Mouse (Mus musculus) splenic B cell, adult 2 months (primary cell): ENCODE results near the gene Ano6.
A peak's percentile ranks its signal among the peaks of the same experiment; 100 is the strongest.

Experiments
- DNase-seq: peaks from one replicate; pipeline ENCODE4 v3.0.0-alpha.2; 2011; ENCODE audit warnings: low read depth, low spot score
- H3K27me3 ChIP-seq: 2 replicates; pipeline ENCODE4 v1.6.1; 2012; ENCODE audit warnings: mild to moderate bottlenecking, low read length, moderate library complexity, mixed read lengths; ENCODE audit not compliant: control insufficient read depth, poor library complexity, insufficient read depth, severe bottlenecking
- H3K36me3 ChIP-seq: 2 replicates; pipeline ENCODE4 v1.6.1; 2012; ENCODE audit warnings: mild to moderate bottlenecking, low read length, moderate library complexity, mixed read lengths; ENCODE audit not compliant: control insufficient read depth, poor library complexity, insufficient read depth, severe bottlenecking

The Ano6 gene

GRCm38 (mm10) chr15:95790529-95791071, at the start of gene Ano6:
Gene Ano6 (plus strand): TSS chr15:95790843.
- peak; percentile 95 for DNase-seq
- no peaks in the 10 kb centered on the region for H3K36me3 ChIP-seq
- H3K27me3 ChIP-seq = no peaks in the 10 kb centered on the region

GRCm38 (mm10) chr15:95742955-95743354, 47.7 kb upstream of the Ano6 start:
- H3K27me3 ChIP-seq = no peaks in the 10 kb centered on the region
- H3K36me3 ChIP-seq = no peaks in the 10 kb centered on the region
- DNase-seq = no peak

DNA sequence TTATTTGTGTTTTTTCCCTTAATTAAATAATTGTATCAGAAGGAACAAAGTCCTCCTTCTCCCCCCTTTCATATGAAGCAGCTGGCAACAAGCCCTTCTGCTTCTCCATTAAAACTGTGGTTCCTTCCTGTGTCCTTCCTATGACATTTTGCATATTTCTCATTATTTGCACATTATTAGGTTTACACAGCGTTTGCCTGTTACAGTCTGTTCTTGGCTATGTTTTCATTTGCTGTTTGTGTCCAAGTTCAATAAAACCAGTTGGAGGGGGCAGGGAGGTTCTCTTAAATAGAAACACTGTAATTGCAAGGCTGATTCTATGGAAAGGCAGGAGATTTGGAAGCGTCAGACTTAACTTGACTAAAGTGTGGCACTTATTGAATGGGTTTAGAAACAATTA, 46.8 kb upstream of the Ano6 start:
- H3K36me3 ChIP-seq = no peaks in the 10 kb centered on the region
- H3K27me3 ChIP-seq = no peaks in the 10 kb centered on the region
- no peak for DNase-seq

DNA sequence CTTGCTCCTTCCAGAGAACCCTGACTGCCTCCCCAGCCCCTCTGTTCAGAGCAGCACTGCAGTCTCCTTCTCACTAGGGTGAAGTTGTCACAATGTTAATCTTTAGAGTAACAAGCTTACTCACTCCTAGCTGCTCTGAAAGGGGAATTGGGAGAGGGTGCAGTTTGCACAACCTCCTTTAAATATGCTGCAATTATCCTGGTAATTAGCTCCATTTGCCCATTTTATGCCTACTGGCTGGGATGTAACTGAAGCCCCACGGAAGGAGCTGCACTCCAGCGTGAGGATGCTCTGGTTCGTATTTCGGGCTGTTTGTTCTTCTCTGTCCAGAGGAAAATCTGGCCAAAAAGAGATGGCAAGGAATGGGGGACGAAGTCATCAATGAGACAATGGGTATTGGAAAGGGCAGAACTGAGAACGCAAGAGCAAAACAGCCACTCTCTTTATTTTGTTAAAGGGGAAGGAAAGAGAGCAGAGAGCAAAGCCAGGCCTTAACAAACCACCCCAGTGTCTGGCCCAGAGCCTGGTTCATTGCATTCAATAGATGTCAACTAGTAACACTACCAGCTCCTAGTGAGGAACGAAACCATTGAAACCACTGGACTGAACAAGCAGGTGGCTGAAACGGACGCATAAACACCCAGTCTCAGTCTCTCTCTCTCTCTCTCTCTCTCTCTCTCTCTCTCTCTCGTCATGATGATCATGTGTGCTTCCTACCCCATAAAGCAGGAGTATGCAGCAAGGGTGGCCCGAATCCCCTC, 45.1 kb upstream of the Ano6 start:
- peak; percentile 8 for DNase-seq
- Histone ChIP-seq H3K36me3 (no peaks in the 10 kb centered on the region), H3K27me3 (no peaks in the 10 kb centered on the region)

DNA sequence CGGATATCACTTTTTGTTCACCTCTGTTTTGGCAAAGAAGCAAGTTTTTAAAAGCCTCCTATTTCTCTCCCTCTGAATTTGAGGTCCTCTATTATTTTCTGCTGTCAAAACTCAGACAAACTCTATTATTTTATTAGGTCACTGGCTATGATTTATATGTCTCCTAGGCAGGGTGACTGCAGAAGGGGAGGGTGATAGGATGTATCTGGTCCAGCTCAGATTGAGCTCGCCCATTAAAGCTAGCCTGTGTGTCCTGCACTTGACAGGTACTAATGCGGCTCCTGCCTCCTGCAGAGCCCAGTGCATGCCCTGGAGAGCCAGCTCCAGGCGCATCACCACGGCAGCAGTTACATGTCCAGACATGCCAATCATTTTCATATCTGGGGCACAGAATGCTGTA, 44.1 kb upstream of the Ano6 start:
- no peak for DNase-seq
- no peaks in the 10 kb centered on the region for H3K36me3 ChIP-seq
- H3K27me3 ChIP-seq = no peaks in the 10 kb centered on the region

DNA sequence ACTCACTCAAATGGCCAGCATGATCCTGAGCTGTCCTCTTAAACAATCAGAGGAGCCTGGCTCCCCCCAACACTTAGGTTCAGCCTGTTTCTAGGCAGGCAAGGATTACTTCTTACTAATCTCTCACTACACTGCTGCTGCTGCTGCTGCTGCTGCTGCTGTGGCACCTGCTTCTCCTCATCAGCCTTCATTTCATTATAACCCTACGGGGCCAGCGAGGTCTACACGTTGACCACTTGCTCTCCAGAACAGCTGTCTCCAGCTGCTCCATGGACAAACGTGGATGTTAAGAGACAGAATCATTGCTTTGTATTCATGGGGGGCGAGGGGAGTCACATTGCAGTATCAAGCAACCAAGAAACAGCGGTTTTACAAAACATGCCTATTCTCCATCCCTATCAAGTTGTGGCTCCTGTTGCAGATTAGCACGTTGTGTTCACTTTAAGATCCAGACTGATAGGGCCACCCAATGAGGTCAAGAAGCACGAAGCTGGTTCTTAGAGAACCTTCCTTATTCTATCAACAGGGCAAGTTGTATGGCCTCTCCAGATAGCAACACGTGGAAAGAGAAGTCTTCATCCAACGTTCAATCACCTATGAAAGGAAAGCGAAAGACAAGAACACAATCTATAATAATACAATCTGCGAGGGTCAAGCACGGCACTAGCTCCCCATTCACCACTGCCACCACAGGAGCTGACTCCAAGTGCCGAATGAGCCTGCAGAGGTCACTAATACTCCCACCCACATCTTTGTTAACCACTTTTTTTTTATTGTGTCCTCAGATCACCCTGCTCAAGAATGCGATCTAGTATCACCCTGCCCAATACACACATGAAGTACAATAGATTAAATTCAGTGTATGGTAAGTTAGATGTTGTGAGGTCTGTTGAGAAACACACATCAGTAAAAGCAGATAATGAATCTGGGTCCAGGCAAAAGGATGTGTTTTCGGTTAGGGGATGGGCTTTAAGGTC, 43.4 kb upstream of the Ano6 start:
- H3K27me3 ChIP-seq = no peaks in the 10 kb centered on the region
- no peaks in the 10 kb centered on the region for H3K36me3 ChIP-seq
- no peak for DNase-seq

DNA sequence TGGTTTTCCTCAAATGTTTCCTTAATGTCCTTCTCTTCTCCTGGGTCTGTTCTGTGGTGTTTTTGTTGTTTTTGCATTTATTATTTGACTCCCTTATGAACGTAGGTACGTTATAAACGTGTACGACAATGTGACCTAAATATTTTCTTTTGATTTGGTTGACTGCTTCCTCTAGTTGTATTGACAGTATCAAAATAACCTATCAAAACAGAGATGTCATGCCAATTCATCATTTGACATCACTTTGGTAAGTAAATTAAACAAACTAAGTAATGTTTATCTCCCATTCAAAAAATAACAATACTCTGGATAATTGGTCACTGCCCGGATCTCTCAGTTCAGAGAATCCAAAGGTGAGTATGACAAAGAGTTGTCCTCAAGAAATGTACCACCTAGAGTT, 41.4 kb upstream of the Ano6 start:
- H3K27me3 ChIP-seq = no peaks in the 10 kb centered on the region
- no peaks in the 10 kb centered on the region for H3K36me3 ChIP-seq

DNA sequence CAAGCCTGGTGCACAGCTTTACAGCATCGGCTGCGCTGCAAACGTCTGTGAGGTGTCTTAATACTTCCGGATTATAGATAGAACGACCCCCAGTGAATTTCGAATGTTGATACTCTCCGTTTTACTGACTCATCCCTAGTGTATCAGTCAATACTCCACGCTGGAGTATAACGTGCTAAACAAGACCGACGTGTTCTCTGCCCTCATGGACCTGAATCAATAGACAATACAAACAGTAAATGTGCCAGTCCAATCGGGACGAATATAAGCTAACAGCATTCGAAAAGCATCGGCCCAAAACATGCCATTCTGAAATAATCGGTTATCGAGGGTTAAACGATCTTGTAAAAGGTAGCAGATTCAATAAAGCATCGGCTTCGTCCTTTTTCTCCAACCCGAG, 40.6 kb upstream of the Ano6 start:
- Histone ChIP-seq H3K27me3 (no peaks in the 10 kb centered on the region), H3K36me3 (no peaks in the 10 kb centered on the region)
- no peak for DNase-seq

More for the DNA sequence above, 41.4 kb upstream of the Ano6 start:
- DNase-seq = no peak

GRCm38 (mm10) chr15:95751832-95752676, 38.6 kb upstream of the Ano6 start:
- no peak for DNase-seq
- no peaks in the 10 kb centered on the region for H3K27me3 ChIP-seq
- no peaks in the 10 kb centered on the region for H3K36me3 ChIP-seq

DNA sequence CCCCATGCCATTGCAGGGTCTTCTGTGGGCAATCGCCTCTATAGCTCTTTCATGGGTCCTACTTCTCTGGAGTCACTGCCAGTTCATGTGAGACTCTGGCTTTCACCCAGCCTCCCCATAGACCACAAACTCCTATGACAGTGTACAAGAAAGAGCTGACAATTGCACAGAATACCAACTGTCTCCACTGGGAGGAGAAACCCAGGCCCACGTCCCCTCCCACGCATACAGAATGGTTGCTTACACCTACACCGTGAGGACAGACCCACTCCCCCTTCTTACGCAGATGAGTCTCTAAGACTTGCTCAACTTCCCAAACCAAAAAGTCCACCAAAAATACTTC, 38.0 kb upstream of the Ano6 start:
- DNase-seq = no peak
- Histone ChIP-seq H3K36me3 (no peaks in the 10 kb centered on the region), H3K27me3 (no peaks in the 10 kb centered on the region)

DNA sequence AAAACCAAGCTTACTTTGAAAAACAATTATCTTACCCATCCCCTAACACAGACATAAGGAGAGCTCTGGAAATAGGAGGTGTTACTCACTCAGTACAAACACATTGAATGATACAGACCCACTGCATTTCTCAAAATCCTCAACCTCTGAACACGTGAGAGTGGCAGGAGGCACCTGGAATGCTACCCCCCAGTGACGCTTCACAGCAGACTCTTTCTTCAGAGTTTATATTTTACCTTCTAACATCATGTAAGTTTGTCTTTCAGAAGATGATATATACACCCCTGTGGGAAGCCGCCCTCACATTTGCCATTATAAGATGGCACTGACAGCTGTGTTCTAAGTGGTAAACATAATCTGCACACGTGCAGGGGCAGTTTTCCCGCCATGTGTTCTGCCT, 37.6 kb upstream of the Ano6 start:
- H3K36me3 ChIP-seq = no peaks in the 10 kb centered on the region
- H3K27me3 ChIP-seq = no peaks in the 10 kb centered on the region
- DNase-seq = no peak

- DNase-seq = no peak
- H3K27me3 ChIP-seq = no peaks in the 10 kb centered on the region
Measured at GRCm38 (mm10) chr15:95757169-95757568, 33.5 kb upstream of the Ano6 start.

DNA sequence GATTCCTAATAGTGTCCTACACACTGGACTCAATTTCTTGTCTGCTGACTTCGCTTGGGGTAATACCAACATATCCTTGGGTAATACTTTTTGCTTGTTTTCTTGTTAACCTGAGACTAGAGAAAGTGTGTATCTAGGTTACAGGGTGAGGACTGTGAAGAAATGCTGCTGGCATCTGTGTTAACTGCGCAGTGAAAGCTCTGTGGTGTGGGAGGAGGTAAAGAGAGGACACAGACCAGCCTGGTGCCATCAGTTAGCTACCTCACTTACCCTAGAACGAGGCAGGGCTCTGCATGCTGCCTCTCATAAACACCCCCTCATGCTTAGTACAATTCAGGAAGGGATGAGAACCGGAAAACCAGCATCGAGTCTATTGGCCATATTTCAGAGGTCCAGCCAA, 32.6 kb upstream of the Ano6 start:
- DNase-seq = no peak
- H3K27me3 ChIP-seq = no peaks in the 10 kb centered on the region
- no peaks in the 10 kb centered on the region for H3K36me3 ChIP-seq

More at GRCm38 (mm10) chr15:95757169-95757568, 33.5 kb upstream of the Ano6 start:
- H3K36me3 ChIP-seq = no peaks in the 10 kb centered on the region

- H3K36me3 ChIP-seq = no peaks in the 10 kb centered on the region
- no peak for DNase-seq
- H3K27me3 ChIP-seq = no peaks in the 10 kb centered on the region
Measured at GRCm38 (mm10) chr15:95758696-95759434, 31.8 kb upstream of the Ano6 start.
